Mouse (Mus musculus) heart, embryonic 10.5 days (tissue): ENCODE results near the gene Nps. TPM values are rescaled to one million over a fixed set of nuclear protein-coding genes. Genes with fewer than 3 reads are reported as not detected.

ENCODE experiments used
- DNase-seq: peaks from one replicate; pipeline ENCODE4 v3.0.0-alpha.2; 2017; ENCODE audit warnings: low spot score
- H3K27ac ChIP-seq: fragments of 300-500 bp; sonication (generic); 2 replicates; pipeline ENCODE4 v1.5.1; 2016; ENCODE audit warnings: mild to moderate bottlenecking
- H3K27me3 ChIP-seq: fragments of 300-500 bp; sonication (generic); 2 replicates; pipeline ENCODE4 v1.6.1; 2016; ENCODE audit warnings: mild to moderate bottlenecking; ENCODE audit not compliant: poor library complexity, insufficient read depth, severe bottlenecking
- H3K36me3 ChIP-seq: fragments of 300-500 bp; sonication (generic); 2 replicates; pipeline ENCODE4 v1.6.1; 2016; ENCODE audit warnings: mild to moderate bottlenecking, moderate library complexity
- H3K4me1 ChIP-seq: fragments of 300-500 bp; sonication (generic); 2 replicates; pipeline ENCODE4 v1.6.1; 2016; ENCODE audit warnings: mild to moderate bottlenecking
- H3K4me3 ChIP-seq: fragments of 300-500 bp; sonication (generic); 2 replicates; pipeline ENCODE4 v1.5.1; 2016; ENCODE audit warnings: mild to moderate bottlenecking, moderate library complexity
- H3K9me3 ChIP-seq: fragments of 300-500 bp; sonication (generic); 2 replicates; pipeline ENCODE4 v1.6.1; 2016; ENCODE audit warnings: mild to moderate bottlenecking, moderate library complexity
- WGBS: fragments of 180-500 bp; shearing (Covaris S2); methylation state at CpG from one replicate; pipeline ENCODE4 v1.1.7; 2016; 5-methylcytosine and 5-hydroxymethylcytosine counted together
- polyA plus RNA-seq: library from polyadenylated mRNA; unstranded; fragments of >200 nt; fragmentation: Nextera tagmentation; extraction: Ambion mirVana; gene quantifications from 2 replicates; pipeline ENCODE4 v1.2.1, GENCODE M21; 2016

Gene Nps
- polyA plus RNA-seq, 1 experiment from 2014 or later, result not detected

- Histone ChIP-seq H3K4me3 (no peak overlapping the region), H3K27ac (no peak overlapping the region), H3K36me3 (no peaks in the 10 kb centered on the region), H3K4me1 (no peaks in the 10 kb centered on the region), H3K9me3 (no peaks in the 10 kb centered on the region), H3K27me3 (no peaks in the 10 kb centered on the region)
- 91% methylated on average over 2 of the region's 2 CpGs for WGBS
- DNase-seq, result peak; percentile 10
Measured at GRCm38 (mm10) chr7:135253249-135253648, 5.3 kb upstream of the Nps start.

GRCm38 (mm10) chr7:135254423-135254822, 4.1 kb upstream of the Nps start:
- Histone ChIP-seq H3K27me3 (no peaks in the 10 kb centered on the region), H3K27ac (no peak overlapping the region), H3K4me1 (no peaks in the 10 kb centered on the region), H3K4me3 (no peak overlapping the region), H3K9me3 (no peaks in the 10 kb centered on the region), H3K36me3 (no peaks in the 10 kb centered on the region)
- 85% methylated on average over 2 of the region's 2 CpGs for WGBS
- no peak for DNase-seq

- H3K9me3 ChIP-seq, result no peaks in the 10 kb centered on the region
- no peak overlapping the region for H3K4me3 ChIP-seq
- no peaks in the 10 kb centered on the region for H3K36me3 ChIP-seq
- DNase-seq, result no peak
- WGBS, result 83% methylated on average over 5 of the region's 5 CpGs
- no peaks in the 10 kb centered on the region for H3K27me3 ChIP-seq
- H3K27ac ChIP-seq, result no peak overlapping the region
- no peaks in the 10 kb centered on the region for H3K4me1 ChIP-seq
Measured at GRCm38 (mm10) chr7:135271011-135271410, 12.5 kb downstream of the Nps start.

GRCm38 (mm10) chr7:135283212-135283611, 24.7 kb downstream of the Nps start:
- 86% methylated on average over 3 of the region's 3 CpGs for WGBS
- no peaks in the 10 kb centered on the region for H3K4me1 ChIP-seq

GRCm38 (mm10) chr7:135289976-135290375, 31.5 kb downstream of the Nps start:
- DNase-seq, result no peak
- no peak overlapping the region for H3K27ac ChIP-seq
- no peak overlapping the region for H3K4me3 ChIP-seq
- no peaks in the 10 kb centered on the region for H3K36me3 ChIP-seq
- 92% methylated on average over 3 of the region's 3 CpGs for WGBS
- no peaks in the 10 kb centered on the region for H3K27me3 ChIP-seq
- H3K4me1 ChIP-seq, result no peaks in the 10 kb centered on the region
- H3K9me3 ChIP-seq, result no peaks in the 10 kb centered on the region

More at GRCm38 (mm10) chr7:135283212-135283611, 24.7 kb downstream of the Nps start:
- no peak overlapping the region for H3K27ac ChIP-seq
- H3K9me3 ChIP-seq, result no peaks in the 10 kb centered on the region
- no peak for DNase-seq
- H3K27me3 ChIP-seq, result no peaks in the 10 kb centered on the region
- no peak overlapping the region for H3K4me3 ChIP-seq
- no peaks in the 10 kb centered on the region for H3K36me3 ChIP-seq

- Histone ChIP-seq H3K9me3 (no peaks in the 10 kb centered on the region), H3K27ac (no peak overlapping the region), H3K4me3 (no peak overlapping the region), H3K27me3 (no peaks in the 10 kb centered on the region), H3K36me3 (no peaks in the 10 kb centered on the region), H3K4me1 (no peaks in the 10 kb centered on the region)
- peak; percentile 53 for DNase-seq
- WGBS, result 87% methylated on average over 15 of the region's 15 CpGs
Measured at GRCm38 (mm10) chr7:135291646-135292236, 33.2 kb downstream of the Nps start.

GRCm38 (mm10) chr7:135294498-135294897, 36.0 kb downstream of the Nps start:
- Histone ChIP-seq H3K9me3 (no peaks in the 10 kb centered on the region), H3K4me3 (no peak overlapping the region), H3K27ac (no peak overlapping the region), H3K4me1 (no peaks in the 10 kb centered on the region), H3K27me3 (no peaks in the 10 kb centered on the region), H3K36me3 (no peaks in the 10 kb centered on the region)
- WGBS, result 90% methylated on average over 3 of the region's 3 CpGs
- DNase-seq, result no peak

- Histone ChIP-seq H3K27ac (no peak overlapping the region), H3K4me3 (no peak overlapping the region), H3K4me1 (no peaks in the 10 kb centered on the region), H3K36me3 (no peaks in the 10 kb centered on the region), H3K9me3 (no peaks in the 10 kb centered on the region), H3K27me3 (no peaks in the 10 kb centered on the region)
- 78% methylated on average over 2 of the region's 2 CpGs for WGBS
- DNase-seq, result no peak
Measured at GRCm38 (mm10) chr7:135304496-135304895, 46.0 kb downstream of the Nps start.

Other genes starting within 250 kb of the Nps start
- 0.83 and 2.0 TPM in 2 replicates for gene Foxi2, start 151.6 kb downstream of the Nps start, polyA plus RNA-seq